Mouse (Mus musculus) CD4-positive helper T cell, adult 2 months (primary cell): ENCODE measurements around the gene Exosc5.

Experiments
- DNase-seq: peaks from one replicate; pipeline ENCODE4 v3.0.0-alpha.2; 2012; ENCODE audit warnings: low read depth, missing footprints, low spot score

Exosc5 gene

GRCm38 (mm10) chr7:25658657-25659472 lies at the start of gene Exosc5, which contains the start of gene Bckdha:
Gene Exosc5, plus strand, starts transcription at chr7:25659164.
Gene Bckdha, minus strand, starts transcription at chr7:25658981.
- peak; percentile 99 for DNase-seq

DNA sequence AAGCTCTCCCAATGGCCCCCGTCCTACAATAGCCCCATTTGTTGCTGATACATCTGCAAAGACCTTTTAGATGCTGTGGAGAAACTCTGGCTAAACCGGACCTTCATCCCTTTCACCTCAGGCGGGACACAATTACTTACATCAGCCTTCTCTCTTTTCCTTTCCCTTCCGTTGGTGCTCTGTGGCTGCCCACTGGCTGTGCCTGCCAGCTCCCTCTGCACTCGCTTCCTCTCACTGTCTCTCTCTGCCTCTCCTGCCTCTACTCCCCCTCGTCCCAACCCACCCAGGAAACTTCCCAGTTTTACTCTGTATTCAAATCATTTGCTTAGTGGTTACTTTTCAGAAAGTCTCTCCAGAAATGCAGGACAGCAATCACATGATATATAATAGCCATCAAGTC lies 48.9 kb upstream of the Exosc5 start:
- no peak for DNase-seq

DNA sequence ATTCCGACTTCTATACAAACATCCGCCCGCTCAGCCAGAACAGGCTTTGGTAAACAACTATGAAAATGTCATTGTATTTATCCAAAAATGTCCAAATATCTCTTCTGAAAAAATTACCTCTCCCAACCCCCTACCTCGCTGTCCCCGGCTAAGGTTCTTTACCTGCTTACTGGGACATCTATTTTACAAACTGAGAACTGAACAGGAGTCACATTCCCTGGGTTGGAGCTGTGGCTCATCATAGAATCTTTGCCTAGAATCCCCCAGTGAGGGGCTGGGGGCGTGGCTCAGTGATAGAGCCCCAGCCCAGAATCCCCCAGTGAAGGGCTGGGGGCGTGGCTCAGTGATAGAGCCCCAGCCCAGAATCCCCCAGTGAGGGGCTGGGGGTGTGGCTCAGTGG lies 47.5 kb upstream of the Exosc5 start:
- no peak for DNase-seq

GRCm38 (mm10) chr7:25614086-25614485 lies 44.9 kb upstream of the Exosc5 start:
- DNase-seq: no peak

DNA sequence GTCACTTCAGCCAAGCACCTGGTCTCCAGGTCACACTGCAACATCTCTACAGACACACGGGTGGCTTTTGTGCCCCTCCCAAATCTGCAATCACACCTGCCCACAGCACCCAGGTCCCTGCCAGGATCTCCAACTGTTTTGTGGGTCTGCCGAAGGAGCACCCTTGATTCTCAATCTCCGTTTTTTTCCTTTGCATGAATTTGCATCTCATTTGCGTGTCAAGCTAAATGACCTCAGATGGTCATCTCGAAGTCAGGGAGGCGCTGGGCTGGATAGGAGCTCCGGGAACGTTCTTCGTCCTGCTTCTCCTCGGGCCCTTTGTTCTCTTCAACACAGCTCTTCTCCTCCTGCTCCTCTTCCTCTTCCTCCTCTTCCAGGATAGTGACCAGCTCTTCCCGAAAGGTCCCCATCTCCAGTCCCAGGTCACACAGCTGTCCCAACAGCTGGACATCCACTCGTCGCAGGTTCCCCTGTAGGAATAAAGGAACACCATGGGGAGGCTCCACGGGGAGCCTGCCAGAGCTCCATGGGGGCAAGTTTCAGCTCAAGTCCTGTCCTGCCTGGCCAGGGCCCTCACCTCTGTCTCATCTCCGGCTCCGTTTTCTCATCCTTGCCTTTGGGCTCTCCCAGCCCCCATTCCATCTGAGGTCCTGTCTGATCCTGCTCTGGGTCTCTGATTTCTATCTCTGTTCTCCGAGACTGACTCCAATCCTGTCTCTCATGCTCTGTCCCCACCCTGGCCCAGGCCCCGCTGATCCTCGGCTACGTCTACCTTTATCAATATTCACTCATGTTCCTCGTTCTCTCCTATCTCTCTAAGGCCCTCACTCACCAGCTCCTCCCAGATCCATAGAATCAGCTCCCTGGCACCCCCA lies 43.9 kb upstream of the Exosc5 start:
- no peak for DNase-seq

DNA sequence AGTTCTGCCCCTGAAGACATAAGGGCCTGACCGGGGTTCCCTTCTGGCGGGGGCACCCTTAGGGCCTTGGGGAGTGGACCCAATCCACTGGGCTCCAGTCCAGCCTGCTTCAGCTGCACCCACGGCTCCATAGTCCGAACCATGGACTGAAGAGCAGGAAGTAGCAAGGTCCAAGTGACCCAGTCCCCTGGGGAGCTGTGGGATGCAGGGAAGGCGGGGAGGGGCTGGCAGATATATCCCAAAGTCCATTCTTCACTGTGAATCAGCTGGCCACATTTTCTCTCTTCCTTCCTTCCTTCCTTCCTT lies 43.3 kb upstream of the Exosc5 start, which contains the start of gene Erich4:
Gene Erich4, minus strand, starts transcription at position 187 of the 306 bp plus-strand sequence.
- DNase-seq: no peak

DNA sequence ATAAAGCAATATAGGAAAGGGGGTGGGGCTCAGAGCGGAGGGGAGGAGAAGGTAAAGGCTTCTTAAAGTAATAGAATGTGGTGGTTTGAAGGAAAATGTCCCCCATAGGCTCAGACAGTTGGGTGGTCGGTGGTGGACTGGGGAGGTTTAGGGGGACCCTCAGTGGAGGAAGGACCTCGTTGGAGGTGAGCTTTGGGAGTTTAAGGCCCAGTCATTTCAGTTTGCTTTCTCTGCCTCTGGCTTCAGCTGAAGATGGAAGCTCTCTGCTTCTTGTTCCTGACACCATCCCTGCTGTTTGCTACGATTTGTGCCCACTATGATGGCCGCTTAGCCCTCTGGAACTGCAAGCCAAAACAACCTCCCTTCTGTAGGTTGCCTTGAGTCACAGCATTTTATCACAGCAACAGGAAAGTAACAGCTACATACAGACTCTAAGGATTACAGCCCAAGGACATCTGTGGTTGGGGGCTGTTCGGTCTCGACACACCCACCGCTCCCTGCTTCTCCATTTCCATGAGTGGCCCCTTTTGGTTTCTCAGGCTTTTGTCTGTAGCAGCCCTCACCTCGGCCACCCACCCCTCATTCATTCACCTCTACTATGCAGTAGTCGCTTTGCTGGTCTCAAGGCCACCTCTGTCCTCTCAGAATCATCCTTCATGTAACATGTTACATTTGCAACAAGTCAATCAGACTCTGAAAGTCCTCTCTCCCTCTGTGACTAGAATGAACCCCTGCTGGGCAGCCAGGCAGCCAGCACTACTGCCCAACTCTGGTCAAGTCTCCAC lies 41.4 kb upstream of the Exosc5 start:
- no peak for DNase-seq

- DNase-seq: peak; percentile 99
These were observed 39.9 kb upstream of the Exosc5 start, which contains the start of gene Dmac2 for GRCm38 (mm10) chr7:25618865-25619721. Gene Dmac2, plus strand, starts transcription at chr7:25619414.

DNA sequence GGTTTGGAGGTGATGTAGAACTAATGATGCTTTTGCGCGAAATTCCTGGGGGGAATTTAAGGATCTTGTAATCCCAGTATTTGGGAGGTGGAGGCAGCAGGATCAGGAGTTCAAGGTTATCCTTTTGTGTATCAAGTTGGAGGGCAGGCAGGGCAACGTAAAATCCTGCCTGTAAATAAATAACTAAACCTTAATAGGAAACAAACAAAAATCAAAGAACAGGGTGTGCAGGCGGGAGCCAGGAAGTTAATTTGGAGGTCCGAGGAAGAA lies 39.3 kb upstream of the Exosc5 start:
- DNase-seq: no peak

DNA sequence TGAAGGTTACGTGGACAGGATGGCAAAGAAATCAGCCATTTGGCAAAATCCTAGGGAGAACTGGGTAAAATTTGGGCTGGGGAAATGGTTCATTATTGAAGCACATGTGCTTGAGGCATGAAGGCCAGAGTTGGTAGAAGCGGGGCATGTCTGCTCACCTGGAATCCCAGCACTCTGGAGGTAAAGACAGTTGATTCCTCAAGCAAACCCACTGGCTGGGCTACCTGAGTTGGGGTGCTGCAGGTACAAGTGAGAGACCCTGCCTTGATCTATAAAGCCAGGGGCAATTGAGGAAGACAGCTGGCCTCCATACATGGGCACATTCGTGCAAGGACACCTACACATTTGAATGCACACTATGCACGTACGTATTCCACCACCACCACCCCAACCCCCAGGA lies 38.9 kb upstream of the Exosc5 start:
- no peak for DNase-seq

DNA sequence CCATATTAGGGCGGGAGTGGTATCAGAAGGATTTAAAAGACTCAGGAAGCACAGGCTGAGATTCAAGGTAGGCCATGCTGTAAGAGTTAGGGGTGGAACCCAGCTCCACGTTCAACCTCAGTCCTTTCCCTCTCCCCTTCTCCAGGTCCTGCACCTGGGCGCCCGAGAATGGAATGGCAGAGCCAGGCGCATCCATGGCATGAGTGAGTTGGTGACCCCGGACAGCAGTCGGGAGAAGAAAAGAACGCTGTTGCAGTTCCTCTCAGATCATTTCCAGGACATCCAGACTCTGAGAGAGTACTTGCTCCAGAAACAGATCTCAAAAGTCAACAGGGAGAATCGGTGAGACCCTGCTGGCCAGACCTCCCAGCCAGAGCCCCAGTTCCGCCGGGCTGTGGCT lies 38.2 kb upstream of the Exosc5 start:
- DNase-seq: no peak

DNA sequence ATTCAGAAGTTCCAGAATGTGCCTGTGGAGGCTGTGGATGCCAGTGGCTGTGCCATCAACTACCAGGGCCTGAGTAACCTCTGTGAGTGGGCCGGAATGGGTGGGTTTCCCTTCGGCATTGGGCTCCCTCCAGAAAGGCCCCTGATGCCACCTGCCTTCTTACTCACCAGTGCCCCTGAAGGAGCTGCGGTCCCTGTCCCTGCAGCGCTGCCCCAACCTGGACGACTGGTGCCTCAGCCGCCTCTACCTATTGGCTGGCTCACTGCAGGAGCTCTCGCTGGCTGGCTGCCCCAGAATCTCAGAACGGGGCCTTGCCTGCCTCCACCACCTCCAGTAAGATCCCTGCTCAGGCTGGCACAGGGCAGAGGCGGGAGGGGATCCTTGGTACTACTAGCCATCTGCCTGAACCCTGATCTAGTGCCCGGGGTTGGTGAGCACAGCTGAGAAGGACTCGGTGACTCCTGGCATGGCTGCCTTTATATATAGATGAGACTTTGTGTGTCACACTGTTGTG lies 35.0 kb upstream of the Exosc5 start:
- no peak for DNase-seq

DNA sequence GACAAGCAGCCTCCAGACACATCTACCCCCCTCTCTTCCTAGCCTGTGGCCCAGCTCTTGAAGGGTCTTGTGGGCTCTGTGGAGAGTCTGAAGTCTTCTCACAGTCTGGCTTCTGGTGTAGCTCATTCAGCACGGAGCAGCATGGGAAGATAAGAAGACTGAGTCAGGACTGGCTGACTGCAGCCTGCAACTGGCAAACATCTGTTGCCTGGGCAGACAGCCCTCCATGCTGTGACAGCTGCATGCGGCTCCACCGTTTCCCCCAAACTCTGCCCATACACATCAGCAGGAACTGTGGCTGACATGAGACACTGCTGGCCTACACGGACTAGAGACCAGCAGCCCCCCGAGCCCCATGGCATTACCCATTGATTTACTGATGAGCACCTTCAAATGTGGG lies 34.1 kb upstream of the Exosc5 start:
- no peak for DNase-seq

GRCm38 (mm10) chr7:25625594-25626250 lies 33.2 kb upstream of the Exosc5 start:
- peak; percentile 32 for DNase-seq

DNA sequence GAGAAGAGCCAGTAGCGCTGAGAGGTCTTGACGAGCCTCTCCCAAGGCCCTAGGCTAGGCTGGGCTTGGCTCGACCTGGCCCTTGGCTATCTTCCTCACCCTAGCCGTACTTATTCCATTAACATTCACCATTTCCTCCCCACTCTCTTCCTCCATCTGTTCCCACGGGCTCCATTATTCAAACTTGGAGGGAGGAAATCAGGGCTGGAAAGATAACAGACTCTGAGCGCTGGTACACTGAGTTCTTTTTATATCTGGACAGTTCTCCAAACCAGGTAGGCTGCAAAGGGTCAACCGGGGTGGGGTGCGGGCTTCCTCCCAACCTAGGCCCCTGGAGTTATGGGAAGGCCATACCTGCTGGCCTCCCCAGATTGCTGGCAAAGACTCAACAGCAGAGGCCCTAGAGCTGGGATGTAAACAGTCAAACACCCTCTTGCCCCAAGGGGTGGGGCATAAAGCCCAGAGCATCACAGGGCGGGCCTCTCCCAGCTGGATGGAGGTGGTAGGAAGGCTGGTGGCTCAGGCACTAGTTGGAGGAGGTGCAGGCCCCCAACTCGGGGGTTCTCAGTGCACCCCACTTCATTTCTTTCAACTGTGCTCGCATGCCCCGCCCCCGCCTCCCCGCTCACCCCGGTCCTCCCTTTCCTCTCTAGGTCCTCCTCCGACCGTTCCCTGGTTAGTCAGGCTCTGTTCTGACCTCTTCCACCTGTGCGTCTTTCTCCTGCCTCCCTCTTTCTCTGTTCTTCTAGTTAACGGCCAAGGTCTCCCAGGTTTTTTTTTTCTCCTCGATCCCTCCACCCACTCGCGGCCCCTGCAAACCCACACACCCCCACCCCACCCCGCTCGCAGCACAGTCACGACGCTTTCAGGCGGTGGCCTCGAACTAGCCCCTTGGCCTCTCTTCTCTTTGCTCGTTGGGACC lies 32.2 kb upstream of the Exosc5 start, which contains the start of gene B3gnt8:
Gene B3gnt8, plus strand, starts transcription at position 146 of the 922 bp plus-strand sequence.
- peak; percentile 17 for DNase-seq

- DNase-seq: peak; percentile 17
These were observed 31.3 kb upstream of the Exosc5 start for GRCm38 (mm10) chr7:25627431-25628322.

GRCm38 (mm10) chr7:25628323-25628620 lies 30.7 kb upstream of the Exosc5 start:
- DNase-seq: no peak

DNA sequence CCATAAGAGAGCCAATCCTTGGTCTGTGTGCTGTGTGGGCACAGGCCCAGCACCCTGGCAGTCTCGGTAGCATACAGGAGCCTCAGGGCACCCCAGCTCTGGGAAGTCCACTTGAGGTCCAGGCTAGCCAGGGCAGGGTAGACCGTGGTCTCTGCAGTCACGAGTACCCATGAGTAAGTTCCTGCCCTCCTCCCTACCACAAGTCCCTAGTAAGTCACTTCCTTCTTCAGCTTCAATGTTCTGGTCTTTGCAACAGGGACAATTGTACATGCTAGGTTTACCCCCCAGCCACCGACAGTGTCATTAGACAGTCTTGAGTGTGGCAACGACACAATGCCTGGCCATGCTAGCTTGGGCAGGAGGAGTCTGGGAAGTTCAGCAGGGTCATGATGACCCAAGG lies 26.3 kb upstream of the Exosc5 start:
- no peak for DNase-seq
